Mouse (Mus musculus): ENCODE data around the gene Atp5mpl.

DNA sequence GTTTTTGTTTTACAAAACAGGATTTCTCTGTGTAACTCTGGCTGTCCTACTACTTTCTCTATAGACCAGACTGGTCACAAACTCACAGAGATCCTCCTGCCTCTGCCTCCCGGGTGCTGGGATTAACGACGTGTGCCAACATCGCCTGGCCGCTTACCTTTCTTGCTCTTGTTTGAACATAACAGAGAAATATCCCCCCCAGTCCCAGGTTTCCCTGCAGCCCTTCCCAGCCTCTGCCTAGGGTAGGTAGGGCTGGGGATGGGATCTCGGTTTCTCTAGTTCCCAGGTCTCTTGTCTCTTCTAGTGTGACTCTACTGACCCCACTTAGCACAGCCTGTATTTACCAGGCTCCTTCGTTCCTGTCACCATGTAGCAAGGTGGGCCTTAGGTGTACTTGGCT is 33.0 kb upstream of the Atp5mpl start:
- TF ChIP-seq CTCF (IDR thresholded peaks at IDR 0.05; ENCODE audit: insufficient read depth, low read length) (no peak), POLR2A (IDR thresholded peaks at IDR 0.05; ENCODE audit: borderline replicate concordance, extremely low read depth, low read depth, low read length) (no peak)

Measured in lung, adult 2 months (tissue).